Mouse (Mus musculus) G1E (cell line): ENCODE results near the gene Glb1.

ENCODE experiments used
- CTCF ChIP-seq: IDR thresholded peaks from 2 replicates; pipeline ENCODE4 v1.5.1; 2012; ENCODE audit warnings: low read depth, low read length, inconsistent platforms, mixed read lengths
- GATA1 ChIP-seq: IDR thresholded peaks from 2 replicates; pipeline ENCODE4 v1.6.1; 2012; ENCODE audit warnings: borderline replicate concordance, low read length, inconsistent platforms, mixed read lengths
- TAL1 ChIP-seq: conservative IDR thresholded peaks from 2 replicates; pipeline ENCODE4 v1.6.1; 2012; ENCODE audit warnings: low read depth, low read length, inconsistent platforms, mixed read lengths

DNA sequence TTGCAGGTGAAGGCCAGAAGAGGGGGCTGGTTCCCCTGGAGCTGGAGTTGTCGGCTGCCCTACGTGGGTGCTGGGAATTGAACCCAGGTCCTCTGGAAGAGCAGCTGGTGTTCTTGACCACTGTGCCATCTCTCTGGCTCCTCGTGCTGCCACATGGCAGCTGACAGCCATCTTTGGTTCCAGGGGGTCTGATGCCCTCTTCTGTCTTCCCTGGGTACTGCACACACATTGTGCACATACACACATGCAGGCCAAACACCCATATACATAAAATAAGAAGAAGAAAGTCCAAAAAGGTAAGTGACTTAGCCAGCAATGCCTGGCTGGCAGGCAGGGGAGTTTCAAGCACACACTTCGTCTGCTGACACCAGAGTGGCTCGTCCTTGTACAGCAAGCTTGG is 24.7 kb downstream of the Glb1 start:
- TF ChIP-seq CTCF (no peak), GATA1 (no peak), TAL1 (no peak)
